ENCODE assay signal across 8 mouse cellular contexts in the genomic region with DNA sequence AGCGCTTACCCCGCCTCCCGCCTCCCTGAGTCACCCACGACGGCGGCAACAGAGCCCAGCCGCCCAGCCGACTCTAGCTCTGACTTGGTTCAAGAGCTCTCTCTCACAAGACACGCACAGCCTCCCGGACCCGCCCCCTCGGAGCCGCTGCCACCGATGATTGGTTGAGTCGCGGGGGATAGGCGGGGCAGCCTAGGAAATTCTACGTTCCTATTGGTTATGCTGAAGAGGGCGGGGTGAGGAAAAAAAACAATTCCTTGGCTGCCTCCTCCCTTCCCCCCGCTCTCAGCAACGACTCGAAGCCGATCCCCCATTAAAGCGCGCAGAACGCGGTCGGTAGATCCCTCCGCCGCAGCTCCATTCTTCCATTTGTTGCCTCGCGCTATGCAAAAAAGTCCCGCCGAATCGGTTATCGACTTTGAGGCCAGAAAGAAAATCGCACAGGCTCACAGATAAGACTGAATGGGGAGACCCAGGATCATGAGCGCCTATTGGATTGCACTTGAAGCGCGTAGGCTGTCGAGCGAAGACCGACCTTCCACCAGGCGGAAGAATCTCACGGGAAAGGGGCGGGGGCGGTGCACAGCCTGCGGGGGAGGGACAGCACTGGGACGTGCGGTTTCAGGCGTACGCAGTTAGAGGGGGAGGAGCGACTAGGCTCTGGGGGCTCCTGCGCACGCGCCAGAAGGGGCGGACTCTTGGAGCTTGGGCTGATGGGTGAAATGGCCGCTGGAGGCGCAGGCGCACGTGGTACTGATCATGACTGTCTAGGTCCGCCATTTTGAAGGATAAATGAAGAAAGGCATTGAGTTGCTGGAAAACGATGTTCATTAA. TPM values are rescaled to one million over a fixed set of nuclear protein-coding genes. Genes with fewer than 3 reads are reported as not detected.
DNase-seq lines count a peak whose midpoint lies in the region; ATAC-seq and TF ChIP-seq lines count a peak whose summit lies in the region.

Gene Kdm3a, minus strand, starts transcription at position 162 of the 834 bp plus-strand sequence.

- ATAC-seq in frontal cortex, adult (ENCODE audit: low TSS enrichment): peak; percentile 96
- ATAC-seq in lung, postnatal 0 days: peak; percentile 95

- H3K9ac ChIP-seq in lung, postnatal 0 days (replicated peaks; ENCODE audit: low read depth): peak within 1 kb of the TSS; percentile 92

- TF ChIP-seq CTCF in lung, postnatal 0 days (IDR thresholded peaks at IDR 0.05): peak; percentile 73

- H3K27me3 ChIP-seq in hindbrain, embryonic 10.5 days (ENCODE audit: insufficient read depth, poor library complexity, severe bottlenecking): peaks cover 14% of the 10 kb centered on the region; the same call in 1 of the 2 replicates
- H3K27me3 ChIP-seq in lung, postnatal 0 days (replicated peaks; ENCODE audit: insufficient read depth, low read length): 0 out of 2 replicates have a peak, but pooled peaks cover 2% of the 10 kb centered on the region

- H3K4me3 ChIP-seq in hindbrain, embryonic 10.5 days: peak within 1 kb of the TSS; percentile 86
- H3K4me3 ChIP-seq in lung, postnatal 0 days (ENCODE audit: low read depth, low read length): peak within 1 kb of the TSS; percentile 90

- H3K4me1 ChIP-seq in hindbrain, embryonic 10.5 days (replicated peaks): peaks cover 23% of the 10 kb centered on the region
- peaks cover 8% of the 10 kb centered on the region; the same call in 1 of the 2 replicates for H3K4me1 ChIP-seq in lung, postnatal 0 days (ENCODE audit: insufficient read depth, low read depth, low read length)

- under 1% methylated on average over 63 of the region's 63 CpGs for WGBS in hindbrain, embryonic 10.5 days
- WGBS in lung, postnatal 0 days: under 1% methylated on average over 59 of the region's 63 CpGs

- no peaks in the 10 kb centered on the region for H3K9me3 ChIP-seq in hindbrain, embryonic 10.5 days
- no peaks in the 10 kb centered on the region for H3K9me3 ChIP-seq in lung, postnatal 0 days (ENCODE audit: low read length)

- peaks cover 31% of the 10 kb centered on the region for H3K36me3 ChIP-seq in hindbrain, embryonic 10.5 days
- H3K36me3 ChIP-seq in lung, postnatal 0 days (ENCODE audit: insufficient read depth, low read length): no peaks in the 10 kb centered on the region; the same call in 1 of the 2 replicates

- TF ChIP-seq EP300 in lung, postnatal 0 days (IDR thresholded peaks at IDR 0.05): peak; percentile 81

- DNase-seq in MN1 (ENCODE audit: low spot score): peak; percentile 99
- DNase-seq in cerebellum, adult 9-10 months: peak; percentile 99
- DNase-seq in hindbrain, embryonic 10.5 days (ENCODE audit: low spot score): peak; percentile 99
- DNase-seq in layer of hippocampus, adult 9-11 months: peak; percentile 98
- peak; percentile 100 for DNase-seq in lung, postnatal 0 days (ENCODE audit: low spot score)
- DNase-seq in ovary, postnatal 14 days (ENCODE audit: low spot score): peak; percentile 97
- DNase-seq in thymus, postnatal 14 days: peak; percentile 99

- peak within 1 kb of the TSS; percentile 99 for H3K27ac ChIP-seq in hindbrain, embryonic 10.5 days
- peak within 1 kb of the TSS; percentile 98 for H3K27ac ChIP-seq in lung, postnatal 0 days (ENCODE audit: low read length)

- H3K4me2 ChIP-seq in lung, postnatal 0 days (replicated peaks; ENCODE audit: low read depth, low read length): peak within 1 kb of the TSS; percentile 78

RNA-seq across cellular contexts. Expression of gene Kdm3a, which starts in this region (rescaled TPM):
- polyA plus RNA-seq in hindbrain, embryonic 10.5 days (2016; fragmentation: Nextera tagmentation; extraction: Ambion mirVana): 69.3 and 79.8 TPM in 2 replicates
- 23.8 and 24.4 TPM in 2 replicates for polyA plus RNA-seq in lung, postnatal 0 days (2015; fragmentation: Nextera tagmentation; extraction: Ambion mirVana)

Comparison
In these comparisons a context has a peak if more than half of its experiments do, and no peak if none do; other contexts are left out.
1. Peak in every context shown above with its lines: DNase-seq, ATAC-seq, H3K4me3 ChIP-seq and H3K27ac ChIP-seq.